Mouse (Mus musculus): ENCODE measurements around the gene Naglu. TPM values are rescaled to one million over a fixed set of nuclear protein-coding genes. Genes with fewer than 3 reads are reported as not detected.

Naglu gene
- 1 to 10 TPM; 8.3 TPM for total RNA-seq (2021)
- long read RNA-seq, experiment 1, transcript Naglu-201 (6 exons, 2,560 nt): major isoform, 12 of 16 reads
- long read RNA-seq, experiment 1, partial matches to known transcripts: 0 of 16 reads
- long read RNA-seq, experiment 1, other reads (novel, unspliced or antisense): 4 of 16 reads
- long read RNA-seq, experiment 2, transcript Naglu-201 (6 exons, 2,560 nt): major isoform, 12 of 21 reads
- long read RNA-seq, experiment 2, partial matches to known transcripts: 1 of 21 reads
- long read RNA-seq, experiment 2, other reads (novel, unspliced or antisense): 8 of 21 reads

DNA sequence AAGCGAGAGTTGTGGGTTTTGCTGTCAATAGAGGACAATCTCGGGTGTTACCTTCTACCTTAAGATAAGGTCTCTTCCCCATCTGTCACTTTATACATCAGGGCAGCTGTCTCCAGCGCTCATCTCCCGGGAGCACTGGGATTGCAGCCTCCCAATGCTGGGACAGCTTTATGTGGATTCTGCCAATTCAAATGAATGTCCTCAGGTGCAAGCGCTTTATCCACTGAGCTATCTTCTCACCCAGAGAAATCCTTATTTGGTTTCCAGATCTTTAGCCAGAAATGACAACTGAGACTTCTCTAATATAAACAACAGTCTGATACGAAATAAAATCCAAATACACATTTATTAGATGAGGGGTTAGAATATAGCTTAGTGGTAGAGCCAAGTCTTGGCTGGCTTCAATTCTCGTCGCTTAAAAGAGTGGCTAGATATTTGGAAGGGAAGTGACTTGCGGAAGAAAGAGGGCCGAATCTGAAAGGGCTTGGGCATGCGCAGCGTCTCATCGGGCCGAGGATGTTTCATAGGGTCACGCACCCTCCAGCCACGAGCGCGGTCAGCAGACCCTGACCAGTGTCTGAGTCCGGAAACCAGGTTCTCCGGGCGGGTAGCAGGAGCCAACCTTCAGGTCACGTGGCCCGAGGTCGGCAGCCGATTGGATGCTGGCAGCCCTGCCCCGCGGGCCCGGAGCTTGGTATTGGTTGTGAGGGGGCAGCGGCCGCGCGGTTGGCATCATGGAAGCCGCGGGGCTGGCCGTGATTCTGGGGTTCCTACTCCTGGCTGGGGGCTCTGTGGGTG is at the start of gene Naglu:
TSS of gene Naglu (plus strand) at position 622 of the 798 bp plus-strand sequence.
- Histone ChIP-seq H3K4me3 (peak within 1 kb of the TSS; percentile 87), H3K27ac (peak within 1 kb of the TSS; percentile 89)
- DNase-seq (ENCODE audit: extremely low spot score in 1 of 2, low spot score in 2 of 2): peak; percentile 93 to 95
- intact Hi-C loops (cut with DNase I): no loop called here
- no peak for TF ChIP-seq CTCF (IDR thresholded peaks at IDR 0.05)

DNA sequence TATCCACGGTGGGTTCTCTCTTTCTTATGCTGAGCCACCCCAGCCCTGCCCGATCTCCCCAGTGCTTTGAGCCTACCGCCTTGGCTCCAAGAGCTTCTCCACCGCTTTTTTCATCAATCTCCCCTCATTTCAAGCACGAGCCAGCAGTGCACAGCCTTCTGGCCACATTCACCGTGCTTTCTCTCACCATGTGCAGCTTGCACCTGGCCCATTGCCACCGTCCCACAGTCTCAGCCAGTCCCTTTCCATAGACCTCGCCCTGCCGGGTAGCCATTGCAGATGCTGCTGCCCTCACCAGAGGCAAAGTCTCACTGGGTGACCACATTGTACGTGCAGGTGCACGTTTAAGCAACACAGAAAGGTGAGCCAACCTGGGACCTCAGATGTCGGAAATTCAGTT is 46.4 kb upstream of the Naglu start:
- H3K27ac ChIP-seq: no peak overlapping the region
- H3K4me3 ChIP-seq: no peak overlapping the region
- TF ChIP-seq CTCF (IDR thresholded peaks at IDR 0.05): no peak
- DNase-seq (ENCODE audit: extremely low spot score in 1 of 2, low spot score in 2 of 2): no peak
- intact Hi-C loops (cut with DNase I): no loop called here

DNA sequence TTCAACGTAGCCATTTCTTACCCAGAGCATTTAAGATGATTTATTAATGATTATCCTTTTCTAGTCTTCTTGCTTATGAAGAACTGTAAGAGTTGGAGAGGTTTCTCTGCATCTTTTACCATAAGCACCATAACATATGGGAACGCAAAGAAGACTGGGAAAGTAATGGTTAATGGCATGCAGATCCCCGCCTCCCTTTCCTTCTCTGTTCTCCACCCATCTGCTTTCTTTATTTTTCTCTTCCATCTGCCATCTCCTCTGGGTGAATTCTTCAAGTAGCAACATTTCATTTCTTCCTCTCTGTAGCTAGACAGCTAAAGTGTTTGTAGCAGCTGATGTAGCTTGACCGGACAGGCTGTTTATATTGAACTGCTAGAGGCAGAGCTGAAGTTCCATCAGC is 45.8 kb upstream of the Naglu start:
- intact Hi-C loops (cut with DNase I): no loop called here
- Histone ChIP-seq H3K27ac (no peak overlapping the region), H3K4me3 (no peak overlapping the region)
- no peak for DNase-seq (ENCODE audit: extremely low spot score in 1 of 2, low spot score in 2 of 2)
- no peak for TF ChIP-seq CTCF (IDR thresholded peaks at IDR 0.05)

DNA sequence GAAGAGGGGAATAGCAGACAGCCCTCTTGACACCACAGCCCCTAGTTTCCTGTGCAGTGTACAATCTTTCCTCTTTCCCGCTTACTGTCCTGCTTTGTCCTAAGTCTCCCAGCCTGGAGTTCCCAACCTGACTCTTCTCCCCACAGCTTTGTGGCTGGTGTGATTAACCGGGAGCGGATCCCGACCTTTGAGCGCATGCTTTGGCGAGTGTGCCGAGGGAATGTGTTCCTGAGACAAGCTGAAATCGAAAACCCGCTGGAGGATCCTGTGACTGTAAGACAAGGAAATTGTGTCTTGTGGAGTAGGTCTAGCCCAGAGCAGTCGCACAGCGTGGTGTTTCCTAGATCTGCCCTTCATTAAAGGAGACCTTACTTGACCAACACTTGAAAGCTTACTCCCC is 42.7 kb upstream of the Naglu start:
- Histone ChIP-seq H3K4me3 (no peak overlapping the region), H3K27ac (no peak overlapping the region)
- no peak for DNase-seq (ENCODE audit: extremely low spot score in 1 of 2, low spot score in 2 of 2)
- intact Hi-C loops (cut with DNase I): no loop called here
- TF ChIP-seq CTCF (IDR thresholded peaks at IDR 0.05): no peak

DNA sequence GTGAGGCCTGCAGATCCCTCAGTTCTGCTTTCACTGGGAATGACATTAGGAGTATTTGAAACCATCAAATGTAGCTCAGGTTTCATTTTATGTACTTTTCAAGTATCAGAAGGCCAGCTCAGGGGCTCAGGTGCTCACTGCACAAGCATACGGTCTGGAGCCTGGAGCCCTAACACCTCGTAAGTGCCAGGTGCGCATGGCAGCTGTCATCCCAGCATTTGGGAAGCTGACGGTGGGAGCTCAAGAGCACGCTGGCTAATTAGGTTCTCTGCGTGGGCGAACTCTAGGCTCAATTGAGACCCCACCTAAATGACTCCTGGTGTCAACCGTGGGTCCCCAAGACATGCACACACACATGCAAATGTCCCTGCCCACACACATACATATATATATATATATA is 40.5 kb upstream of the Naglu start:
- intact Hi-C loops (cut with DNase I): no loop called here
- no peak for TF ChIP-seq CTCF (IDR thresholded peaks at IDR 0.05)
- no peak overlapping the region for H3K4me3 ChIP-seq
- no peak for DNase-seq (ENCODE audit: extremely low spot score in 1 of 2, low spot score in 2 of 2)
- no peak overlapping the region; the same call in 1 of the 2 replicates for H3K27ac ChIP-seq

DNA sequence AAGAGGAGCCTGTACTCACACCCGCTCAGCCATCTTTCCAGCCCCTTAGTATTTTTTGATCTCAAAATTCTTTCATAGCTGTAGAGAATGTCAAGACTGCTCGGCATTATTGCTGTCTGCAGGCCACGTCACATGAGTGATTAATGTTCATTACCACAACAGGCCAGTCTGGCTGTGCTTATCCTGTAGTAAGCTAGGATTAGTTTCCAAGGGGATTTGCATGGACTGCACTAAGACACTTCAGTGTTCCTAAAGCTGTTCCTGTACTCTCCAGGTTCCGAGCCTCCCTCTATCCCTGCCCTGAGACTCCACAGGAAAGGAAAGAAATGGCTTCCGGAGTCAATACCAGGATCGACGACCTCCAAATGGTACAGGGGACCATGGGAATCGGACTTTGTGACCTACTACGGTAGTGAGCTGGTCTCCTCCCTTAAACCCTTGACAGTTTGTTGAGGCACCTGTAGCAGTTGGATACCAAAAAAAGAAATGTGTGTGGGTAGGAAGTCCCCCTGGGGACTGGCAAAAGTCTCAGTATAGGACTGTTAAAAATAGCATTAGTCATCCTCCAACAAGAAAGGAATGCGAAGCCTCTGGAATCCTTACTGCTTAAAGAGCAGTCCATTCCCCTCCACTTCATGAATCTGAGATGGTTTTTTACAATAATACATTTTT is 39.5 kb upstream of the Naglu start:
- intact Hi-C loops (cut with DNase I): loop anchor here (2.0 kb wide), 1 partner anchor 15 kb away; no protein-coding TSS in a partner anchor
- no peak overlapping the region for H3K4me3 ChIP-seq
- H3K27ac ChIP-seq: peak overlapping the region; percentile 44
- TF ChIP-seq CTCF (IDR thresholded peaks at IDR 0.05): no peak
- no peak for DNase-seq (ENCODE audit: extremely low spot score in 1 of 2, low spot score in 2 of 2)

DNA sequence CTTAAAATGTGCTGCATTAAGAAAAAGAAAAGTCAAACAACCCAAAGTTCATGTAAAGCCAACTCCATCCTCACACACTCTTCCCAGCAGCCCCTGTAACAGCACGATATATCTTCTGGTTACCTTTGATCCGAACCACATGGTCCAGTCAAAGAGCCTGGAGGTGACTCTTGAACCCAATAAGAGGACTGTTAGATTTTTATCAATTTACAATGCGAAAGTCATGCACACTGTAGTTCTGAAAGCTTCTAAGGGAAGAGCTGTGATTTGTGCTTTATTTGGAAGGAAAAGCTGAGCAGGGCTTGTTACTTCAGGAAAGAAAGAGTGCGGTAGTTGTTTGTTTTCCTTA is 39.0 kb upstream of the Naglu start:
- H3K27ac ChIP-seq: no peak overlapping the region; the same call in 1 of the 2 replicates
- no peak for DNase-seq (ENCODE audit: extremely low spot score in 1 of 2, low spot score in 2 of 2)
- TF ChIP-seq CTCF (IDR thresholded peaks at IDR 0.05): no peak
- no peak overlapping the region for H3K4me3 ChIP-seq
- intact Hi-C loops (cut with DNase I): loop anchor here (2.0 kb wide), 1 partner anchor 14 kb away; no protein-coding TSS in a partner anchor

DNA sequence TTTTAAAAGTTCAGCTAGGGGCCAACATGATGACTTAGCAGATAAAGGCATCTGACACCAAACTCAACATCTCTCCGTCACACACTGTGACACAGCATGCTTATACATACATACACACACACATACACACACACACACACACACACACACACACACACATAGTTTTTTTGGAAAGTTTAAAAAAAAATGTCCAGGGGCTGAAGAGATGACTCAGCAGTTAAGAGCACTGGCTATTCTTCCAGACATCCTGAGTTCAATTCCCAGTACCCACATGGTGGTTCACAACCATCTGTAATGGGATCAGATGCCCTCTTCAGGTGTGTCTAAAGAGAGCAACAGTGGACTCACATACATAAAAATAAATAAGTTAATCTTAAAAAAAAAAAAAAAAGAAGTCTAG is 38.3 kb upstream of the Naglu start:
- DNase-seq (ENCODE audit: extremely low spot score in 1 of 2, low spot score in 2 of 2): no peak
- Histone ChIP-seq H3K4me3 (no peak overlapping the region), H3K27ac (no peak overlapping the region)
- TF ChIP-seq CTCF (IDR thresholded peaks at IDR 0.05): no peak
- intact Hi-C loops (cut with DNase I): loop anchor here (2.0 kb wide), 1 partner anchor 13 kb away; no protein-coding TSS in a partner anchor

DNA sequence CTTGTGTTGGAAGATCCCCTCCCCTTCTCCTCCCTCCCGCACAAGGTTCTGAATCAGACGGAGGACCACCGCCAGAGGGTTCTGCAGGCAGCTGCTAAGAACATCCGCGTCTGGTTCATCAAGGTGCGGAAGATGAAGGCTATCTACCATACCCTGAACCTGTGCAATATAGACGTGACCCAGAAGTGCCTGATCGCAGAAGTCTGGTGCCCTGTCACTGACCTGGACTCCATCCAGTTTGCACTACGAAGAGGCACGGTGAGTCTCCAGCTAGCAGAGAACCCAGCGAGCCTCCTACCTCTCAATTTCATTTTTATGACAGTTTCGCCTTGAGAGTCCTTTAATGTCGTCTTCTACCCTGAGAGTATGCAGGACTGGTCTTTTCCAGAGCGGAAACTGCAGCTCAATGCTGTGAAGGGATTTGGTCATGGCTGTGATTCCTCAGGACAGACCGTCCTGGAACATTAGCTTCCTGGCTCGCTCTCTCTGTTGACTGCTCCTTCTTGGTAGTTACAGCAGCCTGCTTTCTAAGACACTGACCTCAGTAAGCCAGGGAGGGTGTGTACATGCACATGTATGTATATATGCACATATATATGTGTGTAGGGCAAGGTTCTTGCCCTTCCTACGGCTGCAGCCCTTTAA is 35.8 kb upstream of the Naglu start:
- Histone ChIP-seq H3K27ac (peak overlapping the region; percentile 37; the same call in 1 of the 2 replicates), H3K4me3 (no peak overlapping the region)
- intact Hi-C loops (cut with DNase I): no loop called here
- no peak for DNase-seq (ENCODE audit: extremely low spot score in 1 of 2, low spot score in 2 of 2)
- no peak for TF ChIP-seq CTCF (IDR thresholded peaks at IDR 0.05)

DNA sequence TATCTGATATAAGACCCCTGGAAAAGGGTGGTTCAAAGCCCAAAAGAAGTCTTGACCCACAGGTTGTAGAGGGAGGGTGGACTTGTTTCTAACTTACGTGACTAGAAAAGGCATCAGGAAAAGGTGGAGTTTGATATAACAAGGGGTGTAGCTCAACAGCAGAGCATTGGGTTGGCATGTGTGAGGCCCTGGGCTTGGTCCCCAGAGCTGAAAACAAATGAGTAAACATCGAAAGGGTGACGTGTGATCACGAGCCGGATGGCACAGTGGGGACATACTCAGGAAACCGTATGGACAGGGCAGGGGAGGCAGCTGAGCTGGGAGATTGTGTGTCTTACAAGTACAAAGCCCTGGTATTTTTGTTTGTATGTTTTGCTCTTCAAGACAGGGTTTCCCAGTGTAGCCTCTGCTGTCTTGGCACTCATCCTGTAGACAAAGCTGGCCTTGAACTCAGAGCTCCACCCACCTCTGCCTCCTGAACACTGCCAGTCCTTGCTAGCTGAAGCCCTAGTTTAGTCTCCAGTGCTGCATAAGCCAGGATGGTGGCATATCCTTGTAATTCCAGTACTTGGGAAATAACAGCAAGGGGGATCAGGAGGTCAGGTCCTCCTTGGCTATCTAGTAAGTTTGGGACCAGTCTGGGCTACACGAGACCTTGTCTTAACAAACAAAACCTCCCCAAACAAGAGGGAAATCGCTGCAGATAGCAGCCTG is 35.0 kb upstream of the Naglu start:
- Histone ChIP-seq H3K4me3 (no peak overlapping the region), H3K27ac (peak overlapping the region; percentile 42)
- DNase-seq (ENCODE audit: extremely low spot score in 1 of 2, low spot score in 2 of 2): no peak
- no peak for TF ChIP-seq CTCF (IDR thresholded peaks at IDR 0.05)
- intact Hi-C loops (cut with DNase I): no loop called here

DNA sequence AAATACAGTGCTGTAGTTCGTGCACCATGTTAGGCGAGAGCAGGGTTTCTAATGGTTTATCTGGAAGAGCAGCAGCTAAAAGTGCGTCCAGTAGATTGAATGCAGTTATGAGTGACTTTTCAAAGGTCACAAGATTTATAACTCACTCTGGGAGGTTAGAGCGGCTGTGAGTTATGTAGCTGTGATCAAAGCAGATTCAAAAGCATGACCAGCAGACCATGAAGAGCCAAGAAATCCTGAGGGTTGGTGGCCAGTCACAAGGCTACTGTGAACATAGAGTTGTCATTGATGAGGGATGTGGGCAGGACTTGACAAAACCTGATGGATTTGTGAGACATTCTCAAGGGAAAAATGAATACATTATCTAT is 34.5 kb upstream of the Naglu start:
- peak overlapping the region; percentile 42; the same call in 1 of the 2 replicates for H3K27ac ChIP-seq
- TF ChIP-seq CTCF (IDR thresholded peaks at IDR 0.05): no peak
- no peak overlapping the region for H3K4me3 ChIP-seq
- DNase-seq (ENCODE audit: extremely low spot score in 1 of 2, low spot score in 2 of 2): no peak
- intact Hi-C loops (cut with DNase I): no loop called here
